Mouse (Mus musculus): ENCODE data around the gene Cdc20b. TPM values are rescaled to one million over a fixed set of nuclear protein-coding genes. Genes with fewer than 3 reads are reported as not detected.

Cdc20b gene
- polyA plus RNA-seq, 1 experiment: 0.47 TPM

GRCm38 (mm10) chr13:112989541-112989940, 45.4 kb upstream of the Cdc20b start:
- H3K36me3 ChIP-seq (ENCODE audit: control insufficient read depth, insufficient read depth, low read length): no peaks in the 10 kb centered on the region
- 5% methylated on average over 23 of the region's 23 CpGs for WGBS
- H3K27ac ChIP-seq (ENCODE audit: control insufficient read depth, insufficient read depth, low read length): no peak overlapping the region
- H3K4me1 ChIP-seq (replicated peaks; ENCODE audit: control insufficient read depth, insufficient read depth, low read length): peaks cover 32% of the 10 kb centered on the region
- DNase-seq: no peak
- peaks cover 38% of the 10 kb centered on the region for H3K27me3 ChIP-seq (ENCODE audit: control insufficient read depth, insufficient read depth, low read length)
- no peak overlapping the region for H3K4me3 ChIP-seq (ENCODE audit: control insufficient read depth, insufficient read depth, low read length)
- TF ChIP-seq POLR2A (IDR thresholded peaks at IDR 0.05; ENCODE audit: control insufficient read depth, extremely low read depth, insufficient read depth, low read length, poor library complexity) (no peak), CTCF (IDR thresholded peaks at IDR 0.05; ENCODE audit: borderline replicate concordance, control insufficient read depth, extremely low read depth, insufficient read depth, low read length, poor library complexity) (no peak)

DNA sequence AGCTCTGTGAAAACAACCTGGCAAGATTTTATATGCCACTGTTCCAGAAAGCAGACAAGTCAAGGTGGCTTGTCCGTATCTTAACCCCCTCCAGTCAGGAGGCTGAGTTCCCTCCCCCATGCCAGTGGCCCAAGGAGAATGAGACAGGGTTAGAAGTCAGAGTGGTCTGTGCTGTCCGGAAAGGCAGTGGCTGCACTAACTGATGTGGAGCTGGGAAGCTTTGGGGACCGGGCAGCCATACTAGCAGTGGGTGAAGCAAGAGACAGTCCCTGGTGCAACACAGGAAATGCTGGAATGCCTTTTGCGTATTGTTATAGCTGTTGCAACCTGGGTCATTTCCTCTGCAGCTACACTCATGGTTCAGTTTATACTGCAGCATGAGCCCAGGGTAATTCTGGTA, 44.6 kb upstream of the Cdc20b start:
- TF ChIP-seq CTCF (IDR thresholded peaks at IDR 0.05; ENCODE audit: borderline replicate concordance, control insufficient read depth, extremely low read depth, insufficient read depth, low read length, poor library complexity) (no peak), POLR2A (IDR thresholded peaks at IDR 0.05; ENCODE audit: control insufficient read depth, extremely low read depth, insufficient read depth, low read length, poor library complexity) (no peak)
- no peak for DNase-seq
- Histone ChIP-seq H3K4me3 (ENCODE audit: control insufficient read depth, insufficient read depth, low read length) (no peak overlapping the region), H3K4me1 (replicated peaks; ENCODE audit: control insufficient read depth, insufficient read depth, low read length) (peaks cover 32% of the 10 kb centered on the region), H3K36me3 (ENCODE audit: control insufficient read depth, insufficient read depth, low read length) (no peaks in the 10 kb centered on the region), H3K27ac (ENCODE audit: control insufficient read depth, insufficient read depth, low read length) (no peak overlapping the region), H3K27me3 (ENCODE audit: control insufficient read depth, insufficient read depth, low read length) (peaks cover 38% of the 10 kb centered on the region)
- WGBS: 10% methylated on average over 4 of the region's 4 CpGs

DNA sequence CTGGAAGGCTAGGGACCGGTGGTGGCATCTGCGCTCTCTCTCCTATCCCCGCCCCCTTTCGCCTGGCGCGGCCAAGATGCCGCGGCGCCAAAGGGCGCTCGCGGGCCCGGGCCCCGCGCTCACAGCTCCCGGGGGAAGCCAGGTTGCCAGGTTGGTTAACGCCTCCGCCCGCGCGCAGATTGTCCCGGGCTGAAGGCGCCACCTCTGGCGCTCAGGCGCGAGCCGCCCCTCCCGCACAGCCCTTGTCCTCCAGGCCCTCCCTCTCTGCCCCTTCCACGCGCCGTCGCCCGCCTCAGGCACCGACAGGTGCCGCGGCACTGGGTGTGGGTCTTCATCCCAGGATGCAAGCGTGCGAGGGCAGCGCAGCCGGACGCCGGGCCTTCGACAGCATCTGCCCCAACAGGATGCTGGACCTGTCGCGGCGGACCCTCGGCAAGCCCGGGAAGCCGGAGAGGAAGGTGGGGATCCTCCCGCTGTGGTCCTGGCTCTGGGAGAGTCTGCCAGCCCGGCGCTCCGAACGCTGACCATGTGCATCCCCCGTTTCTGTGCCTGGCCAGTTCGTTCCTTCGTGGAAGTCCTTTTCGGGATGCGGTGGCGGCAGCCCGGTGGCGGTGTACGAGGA, 41.3 kb upstream of the Cdc20b start, which contains the start of gene Mcidas:
Gene Mcidas (plus strand): TSS at position 315 of the 622 bp plus-strand sequence.
- DNase-seq: peak; percentile 19
- 1% methylated on average over 62 of the region's 63 CpGs for WGBS
- peaks cover 25% of the 10 kb centered on the region for H3K27me3 ChIP-seq (ENCODE audit: control insufficient read depth, insufficient read depth, low read length)

DNA sequence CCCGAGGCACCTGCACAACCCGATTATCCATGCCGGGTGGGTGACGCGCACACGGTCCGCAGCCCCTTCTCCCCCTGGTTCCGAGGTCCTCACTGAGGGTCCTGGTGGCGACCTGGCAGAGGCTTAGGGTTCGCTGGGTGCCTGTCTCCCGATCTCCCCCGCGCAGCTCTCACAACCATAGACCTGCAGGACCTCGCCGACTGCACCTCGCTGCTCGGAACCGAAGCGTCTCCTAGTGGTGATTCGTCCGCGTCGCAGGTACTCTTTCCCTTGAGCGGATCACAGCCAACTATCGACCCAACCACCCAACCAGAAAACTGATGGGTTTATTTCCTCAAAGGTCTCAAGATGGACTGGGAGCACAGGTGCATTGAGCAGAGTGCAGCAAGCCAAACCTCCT, 40.7 kb upstream of the Cdc20b start:
- WGBS: 1% methylated on average over 25 of the region's 25 CpGs
- peak overlapping the region; percentile 33 for H3K4me3 ChIP-seq (ENCODE audit: control insufficient read depth, insufficient read depth, low read length)
- H3K27me3 ChIP-seq (ENCODE audit: control insufficient read depth, insufficient read depth, low read length): peaks cover 21% of the 10 kb centered on the region

More for the DNA sequence above, 41.3 kb upstream of the Cdc20b start, which contains the start of gene Mcidas:
- Histone ChIP-seq H3K27ac (ENCODE audit: control insufficient read depth, insufficient read depth, low read length) (no peak within 1 kb of the TSS), H3K4me3 (ENCODE audit: control insufficient read depth, insufficient read depth, low read length) (peak within 1 kb of the TSS; percentile 33), H3K4me1 (replicated peaks; ENCODE audit: control insufficient read depth, insufficient read depth, low read length) (peaks cover 24% of the 10 kb centered on the region), H3K36me3 (ENCODE audit: control insufficient read depth, insufficient read depth, low read length) (no peaks in the 10 kb centered on the region)
- TF ChIP-seq POLR2A (IDR thresholded peaks at IDR 0.05; ENCODE audit: control insufficient read depth, extremely low read depth, insufficient read depth, low read length, poor library complexity) (no peak), CTCF (IDR thresholded peaks at IDR 0.05; ENCODE audit: borderline replicate concordance, control insufficient read depth, extremely low read depth, insufficient read depth, low read length, poor library complexity) (no peak)

GRCm38 (mm10) chr13:112996407-112996806, 38.5 kb upstream of the Cdc20b start:
- no peaks in the 10 kb centered on the region for H3K36me3 ChIP-seq (ENCODE audit: control insufficient read depth, insufficient read depth, low read length)
- no peak for TF ChIP-seq POLR2A (IDR thresholded peaks at IDR 0.05; ENCODE audit: control insufficient read depth, extremely low read depth, insufficient read depth, low read length, poor library complexity)
- TF ChIP-seq CTCF (IDR thresholded peaks at IDR 0.05; ENCODE audit: borderline replicate concordance, control insufficient read depth, extremely low read depth, insufficient read depth, low read length, poor library complexity): no peak
- H3K27ac ChIP-seq (ENCODE audit: control insufficient read depth, insufficient read depth, low read length): no peak overlapping the region
- peaks cover 18% of the 10 kb centered on the region for H3K4me1 ChIP-seq (replicated peaks; ENCODE audit: control insufficient read depth, insufficient read depth, low read length)
- no peak overlapping the region for H3K4me3 ChIP-seq (ENCODE audit: control insufficient read depth, insufficient read depth, low read length)
- no peak for DNase-seq
- 22% methylated on average over 4 of the region's 4 CpGs for WGBS
- peaks cover 10% of the 10 kb centered on the region; the same call in 1 of the 2 replicates for H3K27me3 ChIP-seq (ENCODE audit: control insufficient read depth, insufficient read depth, low read length)

More for the DNA sequence above, 40.7 kb upstream of the Cdc20b start:
- Histone ChIP-seq H3K36me3 (ENCODE audit: control insufficient read depth, insufficient read depth, low read length) (no peaks in the 10 kb centered on the region), H3K27ac (ENCODE audit: control insufficient read depth, insufficient read depth, low read length) (no peak overlapping the region), H3K4me1 (replicated peaks; ENCODE audit: control insufficient read depth, insufficient read depth, low read length) (peaks cover 23% of the 10 kb centered on the region)
- TF ChIP-seq POLR2A (IDR thresholded peaks at IDR 0.05; ENCODE audit: control insufficient read depth, extremely low read depth, insufficient read depth, low read length, poor library complexity) (peak; percentile 39; the same call in 1 of the 2 replicates), CTCF (IDR thresholded peaks at IDR 0.05; ENCODE audit: borderline replicate concordance, control insufficient read depth, extremely low read depth, insufficient read depth, low read length, poor library complexity) (peak; percentile 87)
- DNase-seq: peak; percentile 70

DNA sequence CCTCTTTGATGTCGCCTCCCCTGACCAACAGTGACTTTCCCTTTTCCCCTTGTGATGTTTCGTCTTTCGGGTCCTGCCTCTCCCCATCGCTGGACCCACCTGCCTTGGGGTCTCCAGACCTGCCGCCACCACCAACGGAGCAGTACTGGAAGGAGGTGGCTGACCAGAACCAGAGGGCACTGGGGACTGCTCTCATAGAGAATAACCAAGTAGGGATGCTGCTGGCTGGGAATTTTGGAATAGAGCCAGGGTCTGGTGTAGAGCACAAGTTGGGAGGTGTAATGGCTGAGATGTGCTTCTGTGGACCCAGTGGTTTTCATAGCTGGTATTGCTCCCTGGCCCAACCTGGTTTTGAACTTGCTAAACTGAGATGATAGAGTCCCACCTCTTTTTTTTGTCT, 37.5 kb upstream of the Cdc20b start:
- Histone ChIP-seq H3K36me3 (ENCODE audit: control insufficient read depth, insufficient read depth, low read length) (no peaks in the 10 kb centered on the region), H3K27ac (ENCODE audit: control insufficient read depth, insufficient read depth, low read length) (no peak overlapping the region), H3K4me3 (ENCODE audit: control insufficient read depth, insufficient read depth, low read length) (no peak overlapping the region), H3K27me3 (ENCODE audit: control insufficient read depth, insufficient read depth, low read length) (peaks cover 10% of the 10 kb centered on the region; the same call in 1 of the 2 replicates), H3K4me1 (replicated peaks; ENCODE audit: control insufficient read depth, insufficient read depth, low read length) (peaks cover 18% of the 10 kb centered on the region)
- TF ChIP-seq POLR2A (IDR thresholded peaks at IDR 0.05; ENCODE audit: control insufficient read depth, extremely low read depth, insufficient read depth, low read length, poor library complexity): no peak
- TF ChIP-seq CTCF (IDR thresholded peaks at IDR 0.05; ENCODE audit: borderline replicate concordance, control insufficient read depth, extremely low read depth, insufficient read depth, low read length, poor library complexity): no peak
- WGBS: 78% methylated on average over 6 of the region's 6 CpGs
- no peak for DNase-seq

All from thymus, adult 2 months (tissue).